Mouse (Mus musculus) stomach, embryonic 16.5 days (tissue): ENCODE measurements around the gene Mgarp. TPM values are rescaled to one million over a fixed set of nuclear protein-coding genes. Genes with fewer than 3 reads are reported as not detected.

ENCODE experiments used
- ATAC-seq: fragments of 200-750 bp; cut with Nextera tagmentation; 2 replicates; pipeline ENCODE4 v1.8.0; 2017; ENCODE audit warnings: moderate number of reproducible peaks, moderate TSS enrichment; ENCODE audit not compliant: insufficient read depth, low FRiP score
- H3K27ac ChIP-seq: fragments of 300-500 bp; sonication (generic); 2 replicates; pipeline ENCODE4 v1.5.1; 2014; ENCODE audit warnings: low read length
- H3K27me3 ChIP-seq: fragments of 300-500 bp; sonication (generic); 2 replicates; pipeline ENCODE4 v1.6.1; 2014; ENCODE audit warnings: low read length, control low read depth, mixed read lengths; ENCODE audit not compliant: control insufficient read depth, insufficient read depth
- H3K36me3 ChIP-seq: fragments of 300-500 bp; sonication (generic); 2 replicates; pipeline ENCODE4 v1.6.1; 2014; ENCODE audit warnings: low read length; ENCODE audit not compliant: control insufficient read depth, insufficient read depth
- H3K4me1 ChIP-seq: fragments of 300-500 bp; sonication (generic); 2 replicates; pipeline ENCODE4 v1.6.1; 2014; ENCODE audit warnings: low read length, control low read depth, mixed read lengths; ENCODE audit not compliant: control insufficient read depth, insufficient read depth
- H3K4me2 ChIP-seq: fragments of 300-500 bp; sonication (generic); 2 replicates; pipeline ENCODE4 v1.6.1; 2014; ENCODE audit warnings: low read depth, low read length, mixed read lengths
- H3K4me3 ChIP-seq: fragments of 300-500 bp; sonication (generic); replicated peaks from 2 replicates; pipeline ENCODE4 v1.5.1; 2014; ENCODE audit warnings: mild to moderate bottlenecking, low read length
- H3K9ac ChIP-seq: fragments of 300-500 bp; sonication (generic); 2 replicates; pipeline ENCODE4 v1.6.1; 2014; ENCODE audit warnings: low read length
- H3K9me3 ChIP-seq: fragments of 300-500 bp; sonication (generic); replicated peaks from 2 replicates; pipeline ENCODE4 v1.6.1; 2016; ENCODE audit warnings: low read length, control low read depth; ENCODE audit not compliant: control insufficient read depth
- WGBS: fragments of 180-500 bp; shearing (Covaris S2); extraction: QIAGEN DNeasy Blood & Tissue Kit; methylation state at CpG from one replicate; pipeline ENCODE4 v1.1.7; 2014; 5-methylcytosine and 5-hydroxymethylcytosine counted together
- polyA plus RNA-seq: library from polyadenylated mRNA; unstranded; fragments of >200 nt; fragmentation: Nextera tagmentation; extraction: Ambion mirVana; gene quantifications from 2 replicates; pipeline ENCODE4 v1.2.1, GENCODE M21; 2015

The Mgarp gene
- polyA plus RNA-seq, 1 experiment from 2014 or later: 4.2 TPM

DNA sequence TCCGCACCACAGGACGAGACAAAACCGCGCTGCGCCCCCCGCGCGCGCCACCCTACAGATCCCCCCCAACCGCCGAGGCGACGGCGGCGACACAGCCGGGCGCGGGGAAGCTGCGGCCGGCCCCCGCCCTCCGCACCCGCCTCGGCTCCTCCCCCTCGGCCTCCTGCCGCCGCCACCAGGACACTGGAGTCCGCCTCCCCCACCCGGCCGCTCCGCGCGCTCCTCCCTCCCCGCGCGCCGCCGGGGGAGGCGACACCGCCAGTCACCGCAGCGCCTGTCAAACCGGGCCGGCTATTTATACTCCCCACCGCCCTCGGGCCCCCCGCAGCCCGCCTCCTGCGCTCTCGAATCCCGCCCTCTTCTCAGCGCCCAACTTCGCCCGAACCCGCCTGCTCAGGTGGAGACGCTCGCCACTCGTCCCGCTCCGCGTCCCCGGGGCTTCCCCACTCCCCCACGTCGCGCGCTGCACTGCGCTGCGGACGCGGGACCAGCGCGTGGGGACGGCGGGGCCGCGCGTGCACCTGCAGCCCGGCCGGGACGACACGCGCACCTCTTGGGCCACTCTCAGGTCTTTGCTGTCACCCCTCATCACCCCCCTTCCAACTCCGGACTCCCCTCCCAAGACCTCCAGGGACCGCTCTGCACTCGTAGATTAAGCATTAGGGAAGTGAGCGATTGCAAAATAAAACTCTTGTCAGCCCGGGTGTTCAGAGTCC lies 55.8 kb downstream of the Mgarp start, which contains the start of gene Elf2:
TSS of gene Elf2 (minus strand) at position 112 of the 716 bp plus-strand sequence.
- WGBS: under 1% methylated on average over 76 of the region's 87 CpGs
- Histone ChIP-seq H3K27me3 (no peaks in the 10 kb centered on the region), H3K9ac (peak within 1 kb of the TSS; percentile 97), H3K4me3 (peak within 1 kb of the TSS; percentile 92), H3K27ac (peak within 1 kb of the TSS; percentile 97), H3K9me3 (no peaks in the 10 kb centered on the region; the same call in 1 of the 2 replicates), H3K36me3 (no peaks in the 10 kb centered on the region), H3K4me1 (0 out of 2 replicates have a peak, but pooled peaks cover 5% of the 10 kb centered on the region), H3K4me2 (peak within 1 kb of the TSS; percentile 90)
- ATAC-seq: peak; percentile 88

DNA sequence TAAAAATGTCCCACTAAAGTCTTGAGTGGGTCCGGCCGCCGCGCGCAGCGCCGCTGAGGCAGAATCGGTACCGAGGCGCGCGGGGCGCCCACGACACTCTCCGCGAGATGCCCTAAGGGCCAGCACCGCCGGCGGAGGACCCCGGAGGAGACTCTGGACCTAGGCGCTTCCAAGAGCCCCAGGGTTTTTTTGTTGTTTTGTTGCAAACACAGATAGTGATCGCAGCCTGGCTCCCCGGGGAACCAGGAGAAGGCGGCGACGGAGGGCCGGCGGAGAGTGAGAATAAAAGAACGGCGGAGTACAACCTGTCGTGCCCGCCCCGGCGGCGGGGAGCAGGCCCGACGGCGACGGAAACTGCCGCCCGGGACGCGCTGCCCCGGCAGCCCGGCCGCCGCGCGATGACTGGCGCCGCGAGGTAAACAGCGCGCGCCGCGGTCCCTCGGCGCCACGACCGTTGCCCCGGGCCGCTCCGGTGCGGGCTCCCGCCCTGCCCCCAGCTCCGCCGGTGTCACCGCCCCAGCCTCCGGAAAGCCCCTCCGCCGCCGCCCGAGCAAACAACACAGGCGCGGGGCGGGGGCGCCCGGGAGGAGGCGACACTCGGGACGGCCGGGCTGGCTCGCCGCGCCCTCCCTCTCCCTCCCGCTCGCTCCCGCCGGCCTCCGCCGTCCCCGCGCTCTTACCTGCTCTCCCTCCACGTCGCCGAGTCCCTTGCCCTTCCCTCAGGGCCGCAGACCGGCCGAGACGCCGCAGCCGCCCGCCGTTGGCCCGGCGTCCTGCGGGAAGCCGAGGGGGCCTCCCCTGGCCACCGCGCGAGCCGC lies 56.6 kb downstream of the Mgarp start:
- no peaks in the 10 kb centered on the region for H3K27me3 ChIP-seq
- H3K36me3 ChIP-seq: no peaks in the 10 kb centered on the region
- H3K9me3 ChIP-seq: no peaks in the 10 kb centered on the region; the same call in 1 of the 2 replicates
- peak overlapping the region; percentile 97 for H3K9ac ChIP-seq
- under 1% methylated on average over 105 of the region's 113 CpGs for WGBS
- peak overlapping the region; percentile 90 for H3K4me2 ChIP-seq
- H3K27ac ChIP-seq: peak overlapping the region; percentile 97
- 0 out of 2 replicates have a peak, but pooled peaks cover 5% of the 10 kb centered on the region for H3K4me1 ChIP-seq
- peak overlapping the region; percentile 92 for H3K4me3 ChIP-seq
- peak; percentile 35 for ATAC-seq

DNA sequence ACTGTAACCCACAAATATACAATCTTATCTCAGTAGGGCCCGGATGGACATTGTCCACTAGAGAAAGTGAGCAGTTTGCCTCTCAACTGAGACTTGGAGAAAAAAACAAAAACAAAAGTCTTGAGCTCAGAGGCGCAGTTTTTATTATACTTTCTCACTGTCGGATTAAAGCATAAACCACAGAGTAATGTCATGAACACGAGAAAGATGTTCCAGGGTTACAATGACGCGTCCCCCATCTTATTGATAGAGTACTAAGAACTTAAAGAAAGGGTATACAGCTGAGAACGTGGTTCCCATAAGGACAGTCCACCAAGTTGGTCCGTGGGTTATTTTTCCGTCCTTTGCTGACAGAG lies 57.2 kb downstream of the Mgarp start:
- Histone ChIP-seq H3K27me3 (no peaks in the 10 kb centered on the region), H3K4me3 (peak overlapping the region; percentile 92), H3K9ac (peak overlapping the region; percentile 97), H3K4me1 (0 out of 2 replicates have a peak, but pooled peaks cover 5% of the 10 kb centered on the region), H3K9me3 (no peaks in the 10 kb centered on the region; the same call in 1 of the 2 replicates), H3K36me3 (no peaks in the 10 kb centered on the region), H3K27ac (peak overlapping the region; percentile 97), H3K4me2 (peak overlapping the region; percentile 90)
- WGBS: 4% methylated on average over 9 of the region's 9 CpGs
- ATAC-seq: no peak

Other genes starting within 250 kb of the Mgarp start
- 5.7 and 6.3 TPM in 2 replicates for gene Noct, start 172.3 kb downstream of the Mgarp start, polyA plus RNA-seq
- gene Elf2, start 56.1 kb downstream of the Mgarp start, polyA plus RNA-seq: 58.2 and 58.7 TPM in 2 replicates
- 640 and 740 TPM in 2 replicates for gene Ndufc1, start 12.2 kb upstream of the Mgarp start, polyA plus RNA-seq
- gene Naa15, start 18.4 kb upstream of the Mgarp start, polyA plus RNA-seq: 25.3 and 28.9 TPM in 2 replicates
- 24.8 and 26.2 TPM in 2 replicates for gene Rab33b, start 87.2 kb upstream of the Mgarp start, polyA plus RNA-seq
- 2.8 and 4.8 TPM in 2 replicates for gene Setd7, start 164.1 kb upstream of the Mgarp start, polyA plus RNA-seq